Mouse (Mus musculus) kidney, postnatal 0 days (tissue): Measurements from ENCODE around the gene Cpb1. TPM values are rescaled to one million over a fixed set of nuclear protein-coding genes. Genes with fewer than 3 reads are reported as not detected.

Experiments used
- ATAC-seq: fragments of 200-750 bp; cut with Nextera tagmentation; replicated peaks from 2 replicates; pipeline ENCODE4 v1.8.0; 2017; ENCODE audit warnings: low read depth, moderate number of reproducible peaks, moderate TSS enrichment, moderate library complexity; ENCODE audit not compliant: low FRiP score
- DNase-seq: peaks from one replicate; pipeline ENCODE4 v3.0.0-alpha.2; 2016; ENCODE audit warnings: low spot score
- H3K27ac ChIP-seq: fragments of 300-500 bp; sonication (generic); 2 replicates; pipeline ENCODE4 v1.5.1; 2014; ENCODE audit warnings: mild to moderate bottlenecking
- H3K27me3 ChIP-seq: fragments of 300-500 bp; sonication (generic); 2 replicates; pipeline ENCODE4 v1.6.1; 2014; ENCODE audit warnings: low read length, mixed read lengths; ENCODE audit not compliant: insufficient read depth
- H3K36me3 ChIP-seq: fragments of 300-500 bp; sonication (generic); 2 replicates; pipeline ENCODE4 v1.6.1; 2014; ENCODE audit warnings: low read length, mixed read lengths; ENCODE audit not compliant: insufficient read depth
- H3K4me1 ChIP-seq: fragments of 300-500 bp; sonication (generic); replicated peaks from 2 replicates; pipeline ENCODE4 v1.6.1; 2014; ENCODE audit warnings: antibody characterized with exemption, low read length, mixed read lengths; ENCODE audit not compliant: insufficient read depth
- H3K4me2 ChIP-seq: fragments of 300-500 bp; sonication (generic); 2 replicates; pipeline ENCODE4 v1.6.1; 2014; ENCODE audit warnings: mild to moderate bottlenecking, low read length, moderate library complexity, mixed read lengths
- H3K4me3 ChIP-seq: fragments of 300-500 bp; sonication (generic); replicated peaks from 2 replicates; pipeline ENCODE4 v1.5.1; 2014; ENCODE audit warnings: low read depth, low read length
- H3K9ac ChIP-seq: fragments of 300-500 bp; sonication (generic); 2 replicates; pipeline ENCODE4 v1.6.1; 2014; ENCODE audit warnings: low read depth, low read length
- H3K9me3 ChIP-seq: fragments of 300-500 bp; sonication (generic); replicated peaks from 2 replicates; pipeline ENCODE4 v1.6.1; 2016; ENCODE audit warnings: low read length, inconsistent platforms, mixed read lengths
- CTCF ChIP-seq: IDR thresholded peaks from 2 replicates; pipeline ENCODE4 v1.5.1; 2016; ENCODE audit warnings: antibody characterized with exemption, low read depth, mild to moderate bottlenecking, moderate library complexity
- WGBS: fragments of 180-500 bp; shearing (Covaris S2); extraction: QIAGEN DNeasy Blood & Tissue Kit; methylation state at CpG from one replicate; pipeline ENCODE4 v1.1.7; 2014; 5-methylcytosine and 5-hydroxymethylcytosine counted together
- polyA plus RNA-seq: library from polyadenylated mRNA; unstranded; fragments of >200 nt; fragmentation: Nextera tagmentation; extraction: Ambion mirVana; gene quantifications from 2 replicates; pipeline ENCODE4 v1.2.1, GENCODE M21; 2015

Gene Cpb1
- polyA plus RNA-seq, 1 experiment from 2014 or later: 1.2 TPM

DNA sequence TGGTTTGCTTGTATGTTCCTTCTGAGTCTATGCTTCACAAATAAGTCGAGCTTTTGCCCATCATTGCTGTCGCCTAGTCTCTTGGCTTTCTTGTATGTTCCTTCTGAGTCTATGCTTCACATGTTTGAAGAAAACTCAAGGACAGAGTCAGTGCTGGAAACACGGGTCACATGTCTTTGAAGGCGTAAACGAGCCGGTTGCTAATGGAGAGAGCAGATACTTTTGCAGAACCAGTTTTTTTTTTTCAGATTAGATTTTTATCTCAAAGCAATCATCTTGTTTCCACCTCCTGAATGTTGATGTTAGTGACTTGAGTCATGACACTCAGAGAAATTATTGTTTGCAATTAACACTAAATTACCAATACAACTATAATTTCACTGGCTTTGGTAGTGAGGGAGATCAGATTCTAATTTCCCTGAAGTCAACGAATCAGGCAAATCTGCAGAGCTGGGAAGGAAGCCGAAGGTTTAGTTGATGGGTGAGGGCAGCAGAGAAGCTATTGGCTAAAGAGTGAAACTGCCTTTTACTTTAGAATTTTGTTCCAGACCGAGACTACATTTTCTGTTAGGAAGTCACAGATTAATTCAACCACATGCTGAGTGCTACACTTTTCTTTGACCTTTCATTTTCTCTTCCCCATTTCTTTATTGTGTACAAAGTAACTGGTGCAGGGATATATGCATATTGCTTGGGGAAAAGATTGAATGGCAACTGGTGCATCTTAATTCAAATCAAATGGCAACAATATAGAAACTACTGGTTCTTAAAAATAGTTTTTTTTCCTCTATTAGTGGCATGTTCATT lies 19.2 kb upstream of the Cpb1 start:
- no peak for TF ChIP-seq CTCF
- Histone ChIP-seq H3K36me3 (no peaks in the 10 kb centered on the region), H3K9ac (no peak overlapping the region), H3K9me3 (no peaks in the 10 kb centered on the region), H3K27me3 (no peaks in the 10 kb centered on the region), H3K4me3 (no peak overlapping the region), H3K27ac (no peak overlapping the region), H3K4me1 (no peaks in the 10 kb centered on the region), H3K4me2 (no peak overlapping the region)
- DNase-seq (no peak), ATAC-seq (no peak)
- WGBS: 75% methylated on average over 9 of the region's 9 CpGs

DNA sequence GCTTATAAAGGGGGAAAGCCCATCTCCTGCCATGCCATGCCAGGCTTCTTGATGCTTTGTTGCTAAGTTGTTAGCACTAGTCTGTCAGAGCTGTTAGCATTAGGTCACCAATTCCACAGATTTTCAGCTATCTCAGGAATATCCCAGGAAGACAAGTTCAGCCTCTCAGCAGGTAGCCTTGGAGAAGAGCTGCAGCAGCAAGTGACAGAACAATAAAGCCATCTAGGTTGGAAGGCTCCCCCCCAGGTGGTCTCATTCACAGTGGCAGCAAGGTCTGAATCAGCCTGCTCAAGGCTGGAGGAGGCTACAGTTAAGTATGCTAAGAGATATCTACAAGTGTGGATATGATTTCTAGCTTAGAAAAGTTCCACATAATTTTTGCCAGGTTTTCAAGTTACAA lies 15.8 kb upstream of the Cpb1 start:
- no peak overlapping the region for H3K4me2 ChIP-seq
- no peak overlapping the region for H3K9ac ChIP-seq
- no peak overlapping the region for H3K4me3 ChIP-seq
- ATAC-seq (no peak), DNase-seq (no peak)
- H3K4me1 ChIP-seq: no peaks in the 10 kb centered on the region
- no peak overlapping the region for H3K27ac ChIP-seq
- no peaks in the 10 kb centered on the region for H3K27me3 ChIP-seq
- H3K36me3 ChIP-seq: no peaks in the 10 kb centered on the region
- no peak for TF ChIP-seq CTCF
- no peaks in the 10 kb centered on the region for H3K9me3 ChIP-seq

DNA sequence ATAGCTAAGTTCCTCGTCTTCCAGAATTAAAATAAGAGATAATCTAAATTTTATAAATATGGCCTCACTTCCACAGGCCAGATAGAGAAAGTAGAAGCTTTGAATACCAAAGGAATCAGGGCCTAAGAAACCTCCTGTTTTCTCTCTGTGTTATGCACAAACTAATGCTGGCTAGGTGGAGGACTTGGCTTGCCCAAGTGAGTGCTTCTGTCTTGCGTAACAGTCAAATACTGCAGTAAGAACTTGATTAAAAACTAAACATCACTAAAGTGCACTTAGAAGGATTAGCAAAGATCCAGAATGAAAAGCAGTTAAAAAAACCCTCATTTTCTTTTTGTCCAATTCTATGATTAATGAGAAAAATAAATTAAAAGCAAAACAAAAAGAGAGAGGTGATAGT lies 13.2 kb upstream of the Cpb1 start:
- Histone ChIP-seq H3K27me3 (no peaks in the 10 kb centered on the region), H3K4me1 (no peaks in the 10 kb centered on the region), H3K4me3 (no peak overlapping the region), H3K4me2 (no peak overlapping the region), H3K9ac (no peak overlapping the region), H3K36me3 (no peaks in the 10 kb centered on the region), H3K27ac (no peak overlapping the region), H3K9me3 (no peaks in the 10 kb centered on the region)
- TF ChIP-seq CTCF: no peak
- 95% methylated on average over 2 of the region's 2 CpGs for WGBS
- DNase-seq: no peak
- no peak for ATAC-seq

DNA sequence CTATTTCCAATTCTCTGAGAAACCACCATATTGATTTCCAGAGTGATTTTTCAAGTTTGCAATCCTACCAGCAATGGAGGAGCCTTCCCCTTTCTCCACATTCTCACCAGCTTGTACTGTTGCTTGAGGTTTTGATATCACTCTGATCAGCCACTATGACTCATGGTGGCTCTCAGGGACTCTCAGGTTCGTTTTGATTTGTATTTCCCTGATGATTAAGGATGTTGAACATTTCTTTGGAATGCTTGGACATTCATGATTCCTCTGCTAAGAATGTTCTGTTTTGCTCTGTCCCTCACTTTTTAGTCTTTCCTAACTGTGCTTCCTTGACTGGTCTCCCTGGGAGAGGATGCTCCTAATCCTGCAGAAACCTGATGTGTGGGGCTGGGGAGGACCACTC lies 6.3 kb upstream of the Cpb1 start:
- no peaks in the 10 kb centered on the region for H3K9me3 ChIP-seq
- H3K27ac ChIP-seq: no peak overlapping the region
- 66% methylated on average over 1 of the region's 1 CpGs for WGBS
- H3K4me3 ChIP-seq: no peak overlapping the region
- H3K9ac ChIP-seq: no peak overlapping the region
- no peak for TF ChIP-seq CTCF
- H3K4me2 ChIP-seq: no peak overlapping the region
- no peak for DNase-seq
- H3K27me3 ChIP-seq: no peaks in the 10 kb centered on the region
- no peak for ATAC-seq
- no peaks in the 10 kb centered on the region for H3K4me1 ChIP-seq
- H3K36me3 ChIP-seq: no peaks in the 10 kb centered on the region

DNA sequence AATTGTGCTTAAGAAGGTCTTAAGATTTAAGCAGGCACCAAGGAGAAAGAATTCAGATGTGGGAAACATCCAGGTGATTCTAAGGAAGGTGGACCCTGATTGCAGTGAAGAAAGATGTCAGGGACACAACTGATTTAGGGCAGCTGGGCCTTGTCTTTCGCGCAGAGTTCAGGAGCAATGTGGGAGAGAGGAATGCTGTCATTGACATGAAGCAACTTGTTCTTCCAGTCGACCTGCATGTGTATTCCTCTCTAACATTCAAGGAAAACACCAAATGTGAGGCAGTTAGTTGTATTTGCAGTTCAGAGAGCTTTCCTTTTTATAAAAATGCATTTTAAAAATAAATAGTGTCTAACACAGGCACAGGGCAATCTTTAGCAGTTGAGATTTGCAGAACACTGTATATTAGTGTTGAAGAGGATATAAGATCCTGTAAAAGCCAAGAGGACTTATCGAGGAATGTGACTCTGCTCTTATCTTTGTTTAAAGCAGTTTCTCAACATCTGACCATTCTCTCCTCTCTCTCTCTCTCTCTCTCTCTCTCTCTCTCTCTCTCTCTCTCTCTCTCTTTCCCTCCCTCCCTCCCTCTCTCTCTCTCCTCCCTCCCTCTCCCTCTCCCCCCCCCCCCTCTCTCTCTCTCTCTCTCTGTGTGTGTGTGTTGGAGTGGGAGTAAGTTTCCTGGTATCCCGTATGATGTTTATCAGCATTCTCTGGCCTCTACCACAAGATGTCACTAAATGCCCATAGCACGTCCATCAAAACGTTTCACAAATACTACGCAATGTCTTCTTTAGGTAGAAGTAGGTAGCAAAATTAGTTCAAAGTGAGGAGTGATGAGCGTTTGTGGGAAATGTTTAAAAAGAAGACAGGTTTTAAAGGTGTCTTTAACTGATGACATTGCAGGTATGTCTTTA lies 20.7 kb downstream of the Cpb1 start:
- H3K9me3 ChIP-seq: no peaks in the 10 kb centered on the region
- no peak overlapping the region for H3K27ac ChIP-seq
- no peak overlapping the region for H3K4me2 ChIP-seq
- no peaks in the 10 kb centered on the region for H3K36me3 ChIP-seq
- no peak overlapping the region for H3K9ac ChIP-seq
- no peaks in the 10 kb centered on the region for H3K27me3 ChIP-seq
- WGBS: 34% methylated on average over 9 of the region's 9 CpGs
- no peak for ATAC-seq
- no peak overlapping the region for H3K4me3 ChIP-seq
- TF ChIP-seq CTCF: peak; percentile 76
- no peaks in the 10 kb centered on the region for H3K4me1 ChIP-seq
- peak; percentile 72 for DNase-seq

DNA sequence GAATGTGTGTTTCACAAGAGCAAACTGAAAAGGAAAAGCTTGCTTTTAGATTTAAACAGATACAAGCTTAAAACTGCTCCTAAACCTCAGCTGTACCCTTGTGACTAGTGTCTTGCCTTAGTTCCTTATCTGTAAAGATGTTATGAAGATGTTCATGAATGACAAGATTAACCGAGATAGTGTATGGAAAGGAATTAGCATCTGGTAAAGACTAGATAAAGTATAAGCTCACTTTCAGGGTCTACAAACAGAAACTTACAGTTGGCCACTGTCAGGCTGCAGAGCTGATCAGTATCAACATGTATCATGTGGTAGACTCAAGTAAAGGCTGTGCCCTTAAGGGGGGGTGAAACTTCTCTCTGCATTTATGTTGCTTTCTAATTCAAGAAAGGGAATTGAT lies 31.6 kb downstream of the Cpb1 start:
- Histone ChIP-seq H3K9ac (no peak overlapping the region), H3K27me3 (no peaks in the 10 kb centered on the region), H3K4me3 (no peak overlapping the region), H3K36me3 (no peaks in the 10 kb centered on the region), H3K27ac (no peak overlapping the region), H3K9me3 (no peaks in the 10 kb centered on the region), H3K4me1 (no peaks in the 10 kb centered on the region), H3K4me2 (no peak overlapping the region)
- no peak for DNase-seq
- no peak for TF ChIP-seq CTCF
- ATAC-seq: no peak
- 80% methylated on average over 1 of the region's 1 CpGs for WGBS
